Mouse (Mus musculus) G1E-ER4 (cell line): ENCODE data around the gene Wdr41. TPM values are rescaled to one million over a fixed set of nuclear protein-coding genes. Genes with fewer than 3 reads are reported as not detected.

Source experiments
- GATA1 ChIP-seq: IDR thresholded peaks from one replicate; pipeline ENCODE4 v1.8.0; 2012; ENCODE audit warnings: low read length, inconsistent platforms
- polyA plus RNA-seq: library from polyadenylated mRNA; stranded (reverse); fragments of >175 nt; gene quantifications from 2 replicates; pipeline ENCODE4 v1.2.3, GENCODE M21; 2012

Wdr41 gene
- polyA plus RNA-seq, 1 experiment = 4.0 TPM

DNA sequence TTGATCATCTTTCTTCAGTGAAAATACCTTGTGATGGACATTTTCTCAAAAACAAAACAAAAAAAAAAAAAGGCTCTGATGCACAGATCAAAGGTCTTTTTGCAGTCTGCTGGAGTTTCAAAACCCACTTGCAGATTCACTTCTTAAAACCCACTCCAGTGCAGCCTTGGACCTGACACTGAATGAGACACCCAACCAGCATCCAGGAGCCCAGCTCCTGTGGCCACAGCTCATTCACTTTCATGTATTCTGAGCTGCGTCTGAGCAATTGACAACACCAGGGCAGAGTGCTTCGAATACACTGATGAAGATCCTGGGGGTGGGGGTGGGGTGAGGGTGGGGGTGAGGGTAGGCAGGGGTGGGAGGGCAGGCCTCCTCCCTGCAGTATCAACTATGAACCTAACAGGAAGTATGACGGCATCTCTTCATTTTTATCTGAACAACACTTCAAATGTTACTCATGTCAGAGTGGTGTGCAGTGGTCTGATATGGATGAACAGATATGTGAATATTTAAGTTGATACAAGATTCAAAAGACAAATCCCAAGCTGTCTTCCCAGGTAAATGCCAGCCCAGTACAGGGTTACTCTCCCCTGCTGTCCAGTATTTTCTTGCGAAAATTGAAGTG lies 87.4 kb downstream of the Wdr41 start:
- no peak for TF ChIP-seq GATA1

DNA sequence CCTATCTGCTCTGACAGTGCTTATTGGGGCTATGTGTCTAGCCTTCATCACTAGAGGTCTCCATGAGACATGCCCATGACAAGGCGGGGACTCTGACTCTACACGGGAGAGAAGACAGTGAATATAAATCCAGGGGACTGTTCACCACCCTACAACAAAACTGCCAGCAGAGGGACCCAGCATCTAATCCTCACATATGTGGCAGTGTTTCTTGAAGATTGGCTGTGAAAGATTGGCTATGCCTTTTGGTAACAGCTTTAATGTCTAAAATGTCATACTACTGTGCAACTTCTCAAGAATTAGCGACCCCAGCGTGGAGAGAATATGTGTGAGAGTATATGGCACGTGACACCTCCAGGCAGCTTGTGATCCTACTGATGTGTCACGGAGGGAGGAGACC lies 91.7 kb downstream of the Wdr41 start:
- TF ChIP-seq GATA1 = no peak

DNA sequence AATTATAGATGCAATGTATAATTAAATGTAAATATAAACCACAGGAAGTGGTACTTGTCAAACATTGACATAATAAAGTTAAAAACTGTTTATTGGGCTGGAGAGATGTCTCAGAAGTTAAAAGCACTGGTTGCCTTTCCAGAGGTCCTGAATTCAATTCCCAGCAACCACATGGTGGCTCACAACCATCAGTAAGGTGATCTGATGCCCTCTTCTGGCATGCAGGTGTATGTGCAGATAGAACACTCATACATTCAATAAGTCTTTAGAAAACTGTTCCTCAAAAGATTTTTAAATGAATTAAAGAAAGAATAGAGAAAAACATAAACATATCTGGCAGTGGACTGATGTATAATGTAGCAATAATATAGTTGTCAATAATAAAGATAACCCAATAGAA lies 94.1 kb downstream of the Wdr41 start:
- no peak for TF ChIP-seq GATA1

Other genes starting within 250 kb of the Wdr41 start
- 5.0 and 6.7 TPM in 2 replicates for gene Tbca, start 187.4 kb upstream of the Wdr41 start, polyA plus RNA-seq
- not detected in 2 replicates for gene Otp, start 100.7 kb upstream of the Wdr41 start, polyA plus RNA-seq